Mouse (Mus musculus): ENCODE measurements at regions not wholly inside any gene's neighbourhood (a gene's known extent, or its start where the extent isn't known, plus 50 kb on each side); places are given as distances from the start of the nearest gene placed in this dataset.
A peak's percentile ranks its signal among the peaks of the same experiment; 100 is the strongest.

DNA sequence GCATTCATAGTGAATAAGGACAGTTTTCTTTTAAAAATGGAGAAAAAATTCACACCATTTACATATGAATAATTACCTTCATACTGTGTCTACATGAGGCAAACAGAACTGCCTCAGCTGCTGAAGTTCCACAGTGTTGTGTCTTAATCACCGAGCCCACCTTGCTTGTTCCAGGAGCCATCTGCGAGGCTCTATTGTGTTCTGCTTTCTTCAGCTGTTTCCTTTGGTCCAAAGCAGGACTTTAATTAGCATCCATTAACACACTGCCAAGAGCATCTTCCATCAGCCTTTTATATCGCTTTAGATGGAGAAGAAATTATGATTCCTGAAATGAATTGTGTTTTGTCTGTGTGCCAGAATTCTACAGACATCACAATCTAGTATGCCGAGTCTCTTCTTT is 3423.1 kb upstream of the Lrrc6 start:
- DNase-seq (ENCODE audit: low spot score in 2 of 2) = peak; percentile 6 to 37

- peak; percentile 10 to 42 for DNase-seq (ENCODE audit: low spot score in 2 of 2)
Measured at GRCm38 (mm10) chr15:69923280-69923679, 3422.6 kb upstream of the Lrrc6 start.

GRCm38 (mm10) chr15:69922176-69922575 is 3421.5 kb upstream of the Lrrc6 start:
- no peak for DNase-seq (ENCODE audit: low spot score in 2 of 2)

- DNase-seq (ENCODE audit: low spot score in 2 of 2) = no peak
Measured at GRCm38 (mm10) chr15:69885764-69886163, 3385.1 kb upstream of the Lrrc6 start.

GRCm38 (mm10) chr15:69878511-69878910 is 3377.8 kb upstream of the Lrrc6 start:
- no peak for DNase-seq (ENCODE audit: low spot score in 2 of 2)

DNA sequence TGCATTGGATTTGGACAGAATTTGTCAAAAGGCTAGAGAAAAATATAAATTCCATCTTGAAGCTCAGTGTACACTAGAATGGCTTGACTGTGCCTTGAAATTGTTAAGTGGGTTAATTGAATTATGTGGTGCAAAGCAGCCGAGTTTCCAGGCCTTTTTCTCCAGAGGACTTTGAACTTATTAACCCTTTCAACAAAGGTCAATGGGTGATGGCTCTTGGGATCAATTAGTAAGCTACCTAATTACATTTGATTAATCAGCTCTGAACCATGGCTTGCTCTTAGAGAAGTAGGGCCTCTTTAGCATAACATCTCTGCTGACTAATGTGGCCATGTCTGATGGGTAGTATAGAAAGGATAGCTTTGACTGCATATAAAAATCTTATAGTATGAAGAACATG is 3352.8 kb upstream of the Lrrc6 start:
- DNase-seq (ENCODE audit: low spot score in 2 of 2) = no peak

GRCm38 (mm10) chr15:69849644-69850043 is 3348.9 kb upstream of the Lrrc6 start:
- DNase-seq (ENCODE audit: low spot score in 2 of 2) = no peak
